In the genomic region with DNA sequence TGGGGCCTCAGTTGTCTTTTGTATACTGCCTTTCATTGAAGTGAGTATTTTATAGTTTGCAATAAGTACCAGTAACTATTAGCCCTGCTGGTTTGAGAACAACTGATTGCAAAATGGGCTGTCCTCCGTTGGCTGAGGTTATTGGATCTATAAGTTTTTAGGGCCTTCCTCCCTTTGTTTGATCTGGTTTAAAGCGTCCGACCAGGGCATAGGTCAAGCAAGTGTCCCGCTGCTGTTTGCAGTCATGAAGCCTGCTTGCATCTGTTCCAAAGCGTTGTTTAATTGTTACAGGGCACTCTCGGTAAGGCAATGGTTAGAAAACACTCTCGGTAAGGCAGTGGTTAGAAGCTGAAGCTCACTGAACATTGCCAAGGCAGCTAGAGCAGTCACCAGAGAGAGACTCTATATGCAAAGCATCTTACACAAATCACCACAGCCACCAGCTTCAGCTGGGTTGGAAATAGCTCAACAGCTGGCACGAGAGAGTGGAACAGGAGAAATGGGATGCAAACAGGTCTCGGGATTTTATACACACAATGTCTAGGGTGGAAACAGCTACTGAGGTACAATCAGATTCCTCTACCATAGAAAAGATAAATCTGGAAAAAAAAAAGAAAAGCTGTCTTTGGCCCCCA, we compare ENCODE assay signal across 26 mouse cellular contexts.
A peak's percentile ranks its signal among the peaks of the same experiment; 100 is the strongest.
DNase-seq lines count a peak whose midpoint lies in the region; ATAC-seq and TF ChIP-seq lines count a peak whose summit lies in the region.
"Had no signal": no experiment of that assay in that cellular context is flagged by ENCODE, and none has a peak within 500 bp of the region (broad histone marks: within the 10 kb centered on the region; RNA-seq: fewer than 3 reads in every experiment).

No protein-coding gene starts in this region.

- DNase-seq in embryo, embryonic 10.5 days (ENCODE audit: low spot score) = peak; percentile 24
- no peak for DNase-seq in embryo, embryonic 10 days (ENCODE audit: low spot score)
- no peak for DNase-seq in heart, postnatal 0 days (ENCODE audit: low spot score)
- DNase-seq in heart, postnatal 4 days = no peak
- peak; percentile 34 for DNase-seq in liver, postnatal 0 days
- no peak for DNase-seq in liver
- peak; percentile 29 for DNase-seq in yolk sac, embryonic 10.5 days (ENCODE audit: low spot score)
- DNase-seq: adrenal gland, postnatal 10 days; cerebellum, adult 11-12 months; cerebellum, adult 9-11 months; gastrocnemius, postnatal 14 days; kidney, adult 11 months; kidney, postnatal 14 days; lung, adult 18-20 months; right cerebral cortex, postnatal 25 days; thymus, postnatal 25 days had no signal

- 76% methylated on average over 9 of the region's 9 CpGs for WGBS in heart, postnatal 0 days
- WGBS in liver, postnatal 0 days (ENCODE audit: insufficient replicate concordance) = 70% methylated on average over 9 of the region's 9 CpGs
- 75% methylated on average over 9 of the region's 9 CpGs for WGBS in forebrain, embryonic 15.5 days

- ATAC-seq in heart, postnatal 0 days (ENCODE audit: insufficient read depth, low read depth) = no peak
- ATAC-seq in liver, postnatal 0 days = peak; percentile 92
- no peak for ATAC-seq in forebrain, embryonic 15.5 days (replicated peaks)
- ATAC-seq: inflammation-experienced regulatory T-cells, adult 6 months; lung, postnatal 0 days; midbrain, embryonic 13.5 days; Patski had no signal

- H3K4me2 ChIP-seq in heart, postnatal 0 days (ENCODE audit: low read depth, low read length) = no peak overlapping the region
- H3K4me2 ChIP-seq in liver, postnatal 0 days (ENCODE audit: low read depth, low read length) = no peak overlapping the region
- H3K4me2 ChIP-seq in forebrain, embryonic 15.5 days (replicated peaks) = no peak overlapping the region
- H3K4me2 ChIP-seq: embryonic facial prominence, embryonic 12.5 days; heart, embryonic 11.5 days; hindbrain, embryonic 15.5 days; midbrain, embryonic 13.5 days; stomach, embryonic 15.5 days had no signal

- H3K27me3 ChIP-seq in heart, postnatal 0 days (ENCODE audit: control insufficient read depth, insufficient read depth, low read length) = no peaks in the 10 kb centered on the region
- no peaks in the 10 kb centered on the region for H3K27me3 ChIP-seq in liver, postnatal 0 days (ENCODE audit: insufficient read depth, low read length)
- no peaks in the 10 kb centered on the region for H3K27me3 ChIP-seq in forebrain, embryonic 15.5 days
- H3K27me3 ChIP-seq: embryonic facial prominence, embryonic 12.5 days; hindbrain, embryonic 15.5 days; megakaryocyte, embryonic 14.5 days; Patski; stomach, embryonic 15.5 days had no signal

- no peak for TF ChIP-seq CTCF in heart, postnatal 0 days (IDR thresholded peaks at IDR 0.05; ENCODE audit: low read depth)
- TF ChIP-seq CTCF in liver, postnatal 0 days (IDR thresholded peaks at IDR 0.05; ENCODE audit: low read depth) = no peak

- H3K4me1 ChIP-seq in heart, postnatal 0 days (ENCODE audit: control insufficient read depth, insufficient read depth) = peaks cover 58% of the 10 kb centered on the region
- peaks cover 10% of the 10 kb centered on the region; the same call in 1 of the 2 replicates for H3K4me1 ChIP-seq in liver, postnatal 0 days (ENCODE audit: insufficient read depth)
- H3K4me1 ChIP-seq in forebrain, embryonic 15.5 days = peaks cover 3% of the 10 kb centered on the region; the same call in 1 of the 2 replicates
- H3K4me1 ChIP-seq: embryonic facial prominence, embryonic 12.5 days had no signal

- TF ChIP-seq EP300 in heart, postnatal 0 days (IDR thresholded peaks at IDR 0.05; ENCODE audit: low read depth) = no peak
- TF ChIP-seq EP300 in liver, postnatal 0 days (IDR thresholded peaks at IDR 0.05; ENCODE audit: low read depth) = no peak

- H3K27ac ChIP-seq in heart, postnatal 0 days (ENCODE audit: low read depth) = peak overlapping the region; percentile 8; the same call in 1 of the 2 replicates
- peak overlapping the region; percentile 66 for H3K27ac ChIP-seq in liver, postnatal 0 days (ENCODE audit: low read depth)
- no peak overlapping the region for H3K27ac ChIP-seq in forebrain, embryonic 15.5 days (replicated peaks)
- H3K27ac ChIP-seq: embryonic facial prominence, embryonic 12.5 days; hindbrain, embryonic 15.5 days; midbrain, embryonic 13.5 days; stomach, embryonic 15.5 days had no signal

- no peak overlapping the region for H3K4me3 ChIP-seq in heart, postnatal 0 days (ENCODE audit: low read depth, low read length)
- no peak overlapping the region for H3K4me3 ChIP-seq in liver, postnatal 0 days (ENCODE audit: low read depth, low read length)
- no peak overlapping the region for H3K4me3 ChIP-seq in forebrain, embryonic 15.5 days
- H3K4me3 ChIP-seq: embryonic facial prominence, embryonic 12.5 days; hindbrain, embryonic 15.5 days; megakaryocyte, embryonic 14.5 days; midbrain, embryonic 13.5 days; stomach, embryonic 15.5 days had no signal

- H3K9me3 ChIP-seq in heart, postnatal 0 days (replicated peaks; ENCODE audit: control insufficient read depth, low read length) = no peaks in the 10 kb centered on the region
- H3K9me3 ChIP-seq in liver, postnatal 0 days (ENCODE audit: low read length) = no peaks in the 10 kb centered on the region
- no peaks in the 10 kb centered on the region for H3K9me3 ChIP-seq in forebrain, embryonic 15.5 days
- H3K9me3 ChIP-seq: embryonic facial prominence, embryonic 12.5 days; hindbrain, embryonic 15.5 days; megakaryocyte, embryonic 14.5 days; midbrain, embryonic 13.5 days; stomach, embryonic 15.5 days had no signal

- H3K9ac ChIP-seq in heart, postnatal 0 days (replicated peaks; ENCODE audit: low read depth, low read length) = no peak overlapping the region
- H3K9ac ChIP-seq in liver, postnatal 0 days (replicated peaks) = no peak overlapping the region
- no peak overlapping the region for H3K9ac ChIP-seq in forebrain, embryonic 15.5 days (replicated peaks)
- H3K9ac ChIP-seq: embryonic facial prominence, embryonic 12.5 days; hindbrain, embryonic 15.5 days; midbrain, embryonic 13.5 days; stomach, embryonic 15.5 days had no signal

- H3K36me3 ChIP-seq in heart, postnatal 0 days (replicated peaks; ENCODE audit: control insufficient read depth, insufficient read depth, low read length) = peaks cover 8% of the 10 kb centered on the region; the same call in 1 of the 2 replicates
- no peaks in the 10 kb centered on the region for H3K36me3 ChIP-seq in liver, postnatal 0 days (replicated peaks; ENCODE audit: insufficient read depth, low read length)
- 0 out of 2 replicates have a peak, but pooled peaks cover 3% of the 10 kb centered on the region for H3K36me3 ChIP-seq in forebrain, embryonic 15.5 days
- H3K36me3 ChIP-seq: embryonic facial prominence, embryonic 12.5 days; hindbrain, embryonic 15.5 days; midbrain, embryonic 13.5 days; stomach, embryonic 15.5 days had no signal

Comparison
In these comparisons a context has a peak if more than half of its experiments do, and no peak if none do; other contexts are left out.
1. DNase-seq: peak in embryo, embryonic 10.5 days (single experiment), liver, postnatal 0 days (single experiment) and yolk sac, embryonic 10.5 days (single experiment); none in embryo, embryonic 10 days (single experiment), heart, postnatal 0 days (single experiment), heart, postnatal 4 days (single experiment) and liver (single experiment).